Mouse (Mus musculus): ENCODE results near the gene Il5ra. TPM values are rescaled to one million over a fixed set of nuclear protein-coding genes. Genes with fewer than 3 reads are reported as not detected.

Il5ra gene
- polyA plus RNA-seq, 1 experiment, result not detected

DNA sequence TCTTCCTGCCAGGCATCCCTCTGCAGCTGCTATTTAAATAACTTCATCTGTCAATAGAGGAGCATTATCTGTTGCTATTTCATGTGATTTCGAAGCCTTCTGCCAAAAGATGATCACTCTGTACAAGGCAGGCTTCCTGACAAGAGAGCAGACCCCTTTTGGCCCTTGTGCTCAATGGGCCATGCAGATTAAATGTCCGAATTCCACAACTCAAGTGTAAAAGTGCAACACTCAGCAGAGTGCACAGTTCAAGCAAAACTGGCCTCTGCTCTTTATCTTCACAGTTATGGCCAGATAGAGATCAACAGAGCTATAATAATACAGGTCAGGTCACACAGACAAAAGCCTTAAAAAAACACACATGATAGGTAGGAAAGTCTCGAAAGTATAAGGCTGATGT lies 46.9 kb downstream of the Il5ra start:
- Histone ChIP-seq H3K4me3 (no peak overlapping the region), H3K27me3 (ENCODE audit: control insufficient read depth, insufficient read depth, insufficient read length) (no peaks in the 10 kb centered on the region), H3K79me2 (ENCODE audit: control insufficient read depth, insufficient read depth) (no peaks in the 10 kb centered on the region), H3ac (ENCODE audit: control insufficient read depth, insufficient read length) (no peak overlapping the region), H3K36me3 (ENCODE audit: control insufficient read depth, insufficient read depth) (no peaks in the 10 kb centered on the region), H3K4me2 (ENCODE audit: low read depth) (no peak overlapping the region)
- TF ChIP-seq CEBPB (IDR thresholded peaks at IDR 0.05; ENCODE audit: insufficient read depth, poor library complexity, severe bottlenecking) (no peak), MYOD1 (IDR thresholded peaks at IDR 0.05; ENCODE audit: control insufficient read depth in 1 of 3, insufficient read length in 2 of 3, low read depth in 2 of 3) (no peak), MYOG (IDR thresholded peaks at IDR 0.05; ENCODE audit: control insufficient read depth in 1 of 3, insufficient read depth in 1 of 3, insufficient read length in 2 of 3, low read depth in 2 of 3) (no peak), USF1 (IDR thresholded peaks at IDR 0.05; ENCODE audit: low read depth) (no peak), POLR2A (IDR thresholded peaks at IDR 0.05; ENCODE audit: insufficient read length, low read depth) (no peak), REST (IDR thresholded peaks at IDR 0.05; ENCODE audit: insufficient read depth, insufficient read length) (no peak), POLR2AphosphoS2 (IDR thresholded peaks at IDR 0.05; ENCODE audit: insufficient read length, low read depth) (no peak), TCF12 (IDR thresholded peaks at IDR 0.05; ENCODE audit: insufficient read depth, poor library complexity, severe bottlenecking) (no peak), SRF (IDR thresholded peaks at IDR 0.05; ENCODE audit: control insufficient read depth, insufficient read length, low read depth) (no peak), TCF3 (IDR thresholded peaks at IDR 0.05; ENCODE audit: insufficient read length, low read depth) (no peak), E2F4 (IDR thresholded peaks at IDR 0.05; ENCODE audit: insufficient read depth) (no peak), MAX (IDR thresholded peaks at IDR 0.05; ENCODE audit: low read depth) (no peak)

DNA sequence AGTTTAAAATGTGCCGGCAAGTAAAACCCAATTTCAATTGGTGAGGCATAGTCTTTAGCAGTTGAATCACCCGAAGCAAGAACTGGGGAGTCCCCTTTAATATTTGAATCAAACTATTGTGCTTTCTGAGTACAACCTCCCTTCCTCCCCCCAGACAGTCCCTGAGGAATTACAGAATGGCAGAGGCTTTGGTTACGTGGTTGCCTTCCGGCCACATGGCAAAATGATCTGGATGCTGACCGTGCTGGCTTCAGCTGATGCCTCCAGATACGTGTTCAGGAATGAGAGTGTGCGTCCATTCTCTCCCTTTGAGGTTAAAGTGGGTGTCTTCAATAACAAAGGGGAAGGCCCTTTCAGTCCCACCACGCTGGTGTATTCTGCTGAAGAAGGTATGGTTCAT lies 73.3 kb downstream of the Il5ra start:
- H3K4me2 ChIP-seq (ENCODE audit: low read depth), result peak overlapping the region; percentile 34
- H3K27me3 ChIP-seq (ENCODE audit: control insufficient read depth, insufficient read depth, insufficient read length), result no peaks in the 10 kb centered on the region
- H3K79me2 ChIP-seq (ENCODE audit: control insufficient read depth, insufficient read depth), result no peaks in the 10 kb centered on the region
- H3ac ChIP-seq (ENCODE audit: control insufficient read depth, insufficient read length), result no peak overlapping the region
- H3K36me3 ChIP-seq (ENCODE audit: control insufficient read depth, insufficient read depth), result no peaks in the 10 kb centered on the region
- no peak for TF ChIP-seq SRF (IDR thresholded peaks at IDR 0.05; ENCODE audit: control insufficient read depth, insufficient read length, low read depth)
- no peak for TF ChIP-seq MYOG (IDR thresholded peaks at IDR 0.05; ENCODE audit: control insufficient read depth in 1 of 3, insufficient read depth in 1 of 3, insufficient read length in 2 of 3, low read depth in 2 of 3)
- TF ChIP-seq REST (IDR thresholded peaks at IDR 0.05; ENCODE audit: insufficient read depth, insufficient read length), result no peak
- no peak for TF ChIP-seq TCF12 (IDR thresholded peaks at IDR 0.05; ENCODE audit: insufficient read depth, poor library complexity, severe bottlenecking)
- TF ChIP-seq MAX (IDR thresholded peaks at IDR 0.05; ENCODE audit: low read depth), result no peak
- TF ChIP-seq USF1 (IDR thresholded peaks at IDR 0.05; ENCODE audit: low read depth), result no peak
- no peak for TF ChIP-seq E2F4 (IDR thresholded peaks at IDR 0.05; ENCODE audit: insufficient read depth)
- TF ChIP-seq MYOD1 (IDR thresholded peaks at IDR 0.05; ENCODE audit: control insufficient read depth in 1 of 3, insufficient read length in 2 of 3, low read depth in 2 of 3), result no peak
- TF ChIP-seq POLR2AphosphoS2 (IDR thresholded peaks at IDR 0.05; ENCODE audit: insufficient read length, low read depth), result no peak
- no peak overlapping the region for H3K4me3 ChIP-seq

DNA sequence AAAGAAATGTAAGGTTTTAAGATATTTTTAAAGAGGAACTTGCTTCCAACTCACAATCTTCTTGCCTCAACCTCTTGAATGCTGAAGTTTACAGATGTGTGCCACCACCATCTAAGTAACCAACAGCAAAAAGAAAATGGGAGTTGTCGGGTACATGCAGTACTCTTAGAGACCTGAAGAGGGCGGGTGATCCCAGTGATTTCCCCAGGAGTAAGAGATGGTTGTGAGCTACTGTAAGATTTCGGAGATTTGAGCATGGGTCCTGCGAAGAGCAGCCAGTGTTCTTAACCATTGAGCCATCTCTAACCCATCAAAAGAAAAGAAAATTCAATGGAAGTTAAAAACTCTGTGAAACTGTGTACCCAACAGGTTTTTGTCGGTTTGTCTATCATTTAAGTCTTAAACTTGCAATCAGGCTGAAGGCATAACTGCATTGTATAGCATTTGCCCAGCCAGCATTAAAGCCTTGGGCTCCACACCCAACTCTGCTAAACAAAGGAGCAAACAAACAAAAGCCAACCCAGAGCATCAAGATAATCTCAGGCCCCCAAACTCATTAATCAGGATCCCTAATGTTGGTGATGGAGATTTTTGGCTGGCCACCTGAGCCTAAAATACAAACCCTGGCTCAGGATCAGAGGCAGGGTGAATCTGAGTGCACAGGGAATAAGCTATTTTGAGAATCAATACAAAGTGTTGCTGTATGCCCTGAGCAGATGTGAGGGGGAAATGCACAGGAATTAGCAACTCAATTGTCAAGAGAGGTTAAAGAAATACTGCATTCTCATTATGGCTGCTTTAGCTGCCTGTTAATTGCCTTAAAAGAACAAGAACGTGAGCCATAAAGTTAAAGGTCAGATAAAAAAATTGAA lies 84.8 kb downstream of the Il5ra start:
- Histone ChIP-seq H3K4me2 (ENCODE audit: low read depth) (no peak overlapping the region), H3K4me3 (no peak overlapping the region), H3K79me2 (ENCODE audit: control insufficient read depth, insufficient read depth) (no peaks in the 10 kb centered on the region), H3K36me3 (ENCODE audit: control insufficient read depth, insufficient read depth) (no peaks in the 10 kb centered on the region), H3ac (ENCODE audit: control insufficient read depth, insufficient read length) (no peak overlapping the region), H3K27me3 (ENCODE audit: control insufficient read depth, insufficient read depth, insufficient read length) (no peaks in the 10 kb centered on the region)
- TF ChIP-seq SRF (IDR thresholded peaks at IDR 0.05; ENCODE audit: control insufficient read depth, insufficient read length, low read depth), result no peak
- TF ChIP-seq POLR2AphosphoS2 (IDR thresholded peaks at IDR 0.05; ENCODE audit: insufficient read length, low read depth), result no peak
- TF ChIP-seq REST (IDR thresholded peaks at IDR 0.05; ENCODE audit: insufficient read depth, insufficient read length), result no peak
- TF ChIP-seq POLR2A (IDR thresholded peaks at IDR 0.05; ENCODE audit: insufficient read length, low read depth), result no peak
- no peak for TF ChIP-seq CEBPB (IDR thresholded peaks at IDR 0.05; ENCODE audit: insufficient read depth, poor library complexity, severe bottlenecking)
- no peak for TF ChIP-seq MYOD1 (IDR thresholded peaks at IDR 0.05; ENCODE audit: control insufficient read depth in 1 of 3, insufficient read length in 2 of 3, low read depth in 2 of 3)
- TF ChIP-seq E2F4 (IDR thresholded peaks at IDR 0.05; ENCODE audit: insufficient read depth), result no peak
- no peak for TF ChIP-seq TCF3 (IDR thresholded peaks at IDR 0.05; ENCODE audit: insufficient read length, low read depth)
- no peak for TF ChIP-seq USF1 (IDR thresholded peaks at IDR 0.05; ENCODE audit: low read depth)
- TF ChIP-seq MYOG (IDR thresholded peaks at IDR 0.05; ENCODE audit: control insufficient read depth in 1 of 3, insufficient read depth in 1 of 3, insufficient read length in 2 of 3, low read depth in 2 of 3), result no peak
- TF ChIP-seq MAX (IDR thresholded peaks at IDR 0.05; ENCODE audit: low read depth), result no peak
- TF ChIP-seq TCF12 (IDR thresholded peaks at IDR 0.05; ENCODE audit: insufficient read depth, poor library complexity, severe bottlenecking), result no peak

Other genes starting within 250 kb of the Il5ra start
- 14.0 TPM for gene Trnt1, start 20.1 kb upstream of the Il5ra start, polyA plus RNA-seq (2012; fragmentation: generic; extraction: Trizol)
- gene Crbn, start 51.0 kb upstream of the Il5ra start, polyA plus RNA-seq (2012; fragmentation: generic; extraction: Trizol), result 14.9 TPM

Measured in myocyte (in vitro differentiated cells).